Mouse (Mus musculus) lung, adult 2 months (tissue): ENCODE data around the gene Rpl29.

ENCODE experiments used
- CTCF ChIP-seq: fragments of 200-500 bp; IDR thresholded peaks from 2 replicates; pipeline ENCODE4 v1.5.1; 2011; ENCODE audit warnings: mild to moderate bottlenecking, low read length, control low read depth; ENCODE audit not compliant: insufficient read depth
- POLR2A ChIP-seq: fragments of 200-500 bp; IDR thresholded peaks from 2 replicates; pipeline ENCODE4 v1.6.1; 2011; ENCODE audit warnings: low read depth, mild to moderate bottlenecking, control low read depth, low read length, borderline replicate concordance; ENCODE audit errors: extremely low read depth

DNA sequence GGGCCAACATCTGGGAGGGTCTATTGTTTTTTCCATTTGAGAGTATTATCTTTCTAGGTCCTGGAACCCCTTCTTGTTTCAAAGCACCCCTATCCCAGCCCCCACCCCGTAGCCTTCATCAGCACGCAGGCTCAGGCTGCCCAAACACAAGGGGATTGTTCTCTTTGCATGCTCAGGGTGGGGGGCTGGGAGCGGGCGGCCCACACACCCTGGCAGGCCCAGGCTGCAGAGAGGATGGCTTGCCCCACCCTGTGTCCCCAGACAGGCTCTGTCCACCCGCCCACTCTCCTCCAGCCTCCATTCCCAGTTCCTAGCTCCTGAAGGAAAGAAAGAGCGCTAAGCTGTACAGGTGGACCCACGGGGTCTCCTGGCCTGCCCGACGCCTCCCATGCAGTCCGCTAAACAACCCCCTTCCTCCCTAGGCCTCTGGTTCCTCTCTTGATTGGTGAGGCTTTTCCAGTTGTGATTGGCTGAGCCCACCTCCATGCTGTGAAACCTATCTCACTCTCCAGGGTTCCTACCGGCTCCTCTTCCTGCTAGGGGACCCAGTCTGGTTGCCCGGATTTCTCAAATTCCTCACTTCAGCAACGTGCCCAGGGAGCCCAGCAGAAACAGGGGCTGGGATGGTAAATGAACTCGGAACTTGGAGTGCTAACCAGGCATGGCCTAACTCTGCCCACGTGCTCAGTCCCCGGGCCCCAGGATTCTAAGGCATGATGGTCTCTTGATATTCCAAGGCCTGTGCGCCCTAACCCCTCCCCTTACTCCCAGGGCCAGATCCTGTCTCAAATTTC is 25.8 kb downstream of the Rpl29 start:
- no peak for TF ChIP-seq CTCF
- TF ChIP-seq POLR2A: no peak
